12 mouse cellular contexts compared by ENCODE assay signal in genomic region chr16:31234808-31235456, GRCm38 (mm10). TPM values are rescaled to one million over a fixed set of nuclear protein-coding genes. Genes with fewer than 3 reads are reported as not detected.
A peak's percentile ranks its signal among the peaks of the same experiment; 100 is the strongest.
DNase-seq lines count a peak whose midpoint lies in the region; ATAC-seq and TF ChIP-seq lines count a peak whose summit lies in the region.
"Had no signal": no experiment of that assay in that cellular context is flagged by ENCODE, and none has a peak within 500 bp of the region (broad histone marks: within the 10 kb centered on the region; RNA-seq: fewer than 3 reads in every experiment).

No protein-coding gene starts in this region.

- DNase-seq in heart, postnatal 4 days, result no peak
- no peak for DNase-seq in neural tube, embryonic 11.5 days (ENCODE audit: low spot score)
- no peak for DNase-seq in neural tube, embryonic 10.5 days (ENCODE audit: extremely low spot score, low spot score)
- no peak for DNase-seq in stomach, postnatal 0 days (ENCODE audit: low spot score)
- DNase-seq in urinary bladder, postnatal 10 days (ENCODE audit: low spot score), result no peak
- no peak for DNase-seq in gastrocnemius, postnatal 36 days
- DNase-seq: cerebellum, adult 9-11 months; gastrocnemius, postnatal 14 days; lung, postnatal 4 days had no signal

- no peaks in the 10 kb centered on the region; the same call in 1 of the 2 replicates for H3K27me3 ChIP-seq in heart, embryonic 13.5 days (replicated peaks)
- no peaks in the 10 kb centered on the region for H3K27me3 ChIP-seq in neural tube, embryonic 11.5 days (ENCODE audit: control insufficient read depth, insufficient read depth, low read length)
- H3K27me3 ChIP-seq in limb, embryonic 13.5 days, result peaks cover 8% of the 10 kb centered on the region; the same call in 1 of the 2 replicates
- H3K27me3 ChIP-seq in stomach, postnatal 0 days (ENCODE audit: control insufficient read depth, insufficient read depth, low read length), result no peaks in the 10 kb centered on the region
- H3K27me3 ChIP-seq: forebrain, embryonic 12.5 days had no signal

- TF ChIP-seq EP300 in stomach, postnatal 0 days (optimal IDR thresholded peaks at IDR 0.05), result no peak

- H3K4me2 ChIP-seq in heart, embryonic 13.5 days, result peak overlapping the region; percentile 59; the same call in 1 of the 2 replicates
- no peak overlapping the region for H3K4me2 ChIP-seq in neural tube, embryonic 11.5 days (ENCODE audit: low read depth)
- H3K4me2 ChIP-seq in limb, embryonic 13.5 days (replicated peaks), result peak overlapping the region; percentile 50; the same call in 1 of the 2 replicates
- no peak overlapping the region for H3K4me2 ChIP-seq in stomach, postnatal 0 days (replicated peaks; ENCODE audit: low read depth)
- H3K4me2 ChIP-seq: forebrain, embryonic 12.5 days had no signal

- no peak overlapping the region for H3K4me3 ChIP-seq in heart, embryonic 13.5 days
- H3K4me3 ChIP-seq in neural tube, embryonic 11.5 days (ENCODE audit: low read depth, low read length), result no peak overlapping the region
- H3K4me3 ChIP-seq in limb, embryonic 13.5 days, result no peak overlapping the region
- no peak overlapping the region for H3K4me3 ChIP-seq in stomach, postnatal 0 days (ENCODE audit: low read depth, low read length)
- H3K4me3 ChIP-seq: forebrain, embryonic 12.5 days had no signal

- no peak overlapping the region for H3K9ac ChIP-seq in heart, embryonic 13.5 days
- H3K9ac ChIP-seq in neural tube, embryonic 11.5 days (ENCODE audit: low read length), result no peak overlapping the region
- no peak overlapping the region for H3K9ac ChIP-seq in limb, embryonic 13.5 days
- no peak overlapping the region for H3K9ac ChIP-seq in stomach, postnatal 0 days (ENCODE audit: low read length)
- H3K9ac ChIP-seq: forebrain, embryonic 12.5 days had no signal

- 73% methylated on average over 12 of the region's 12 CpGs for WGBS in heart, embryonic 13.5 days
- WGBS in neural tube, embryonic 11.5 days, result 71% methylated on average over 12 of the region's 12 CpGs
- WGBS in limb, embryonic 13.5 days, result 62% methylated on average over 12 of the region's 12 CpGs
- WGBS in stomach, postnatal 0 days, result 75% methylated on average over 12 of the region's 12 CpGs

- peaks cover 10% of the 10 kb centered on the region; the same call in 1 of the 2 replicates for H3K9me3 ChIP-seq in heart, embryonic 13.5 days
- no peaks in the 10 kb centered on the region for H3K9me3 ChIP-seq in neural tube, embryonic 11.5 days (ENCODE audit: control insufficient read depth, low read length)
- no peaks in the 10 kb centered on the region for H3K9me3 ChIP-seq in limb, embryonic 13.5 days
- no peaks in the 10 kb centered on the region for H3K9me3 ChIP-seq in stomach, postnatal 0 days (ENCODE audit: control insufficient read depth, low read length)
- H3K9me3 ChIP-seq: forebrain, embryonic 12.5 days had no signal

- TF ChIP-seq CTCF in stomach, postnatal 0 days (IDR thresholded peaks at IDR 0.05; ENCODE audit: low read depth), result no peak

- no peak overlapping the region for H3K27ac ChIP-seq in heart, embryonic 13.5 days (replicated peaks)
- 0 out of 2 replicates have a peak overlapping the region, but pooled peaks have one; percentile 27 for H3K27ac ChIP-seq in neural tube, embryonic 11.5 days (ENCODE audit: low read depth, low read length)
- H3K27ac ChIP-seq in limb, embryonic 13.5 days, result no peak overlapping the region
- H3K27ac ChIP-seq in stomach, postnatal 0 days (replicated peaks), result 0 out of 2 replicates have a peak overlapping the region, but pooled peaks have one; percentile 18
- H3K27ac ChIP-seq: forebrain, embryonic 12.5 days had no signal

- intact Hi-C loops in gastrocnemius, postnatal 36 days (cut with DNase I), result no loop called here

- no peaks in the 10 kb centered on the region for H3K36me3 ChIP-seq in heart, embryonic 13.5 days
- no peaks in the 10 kb centered on the region for H3K36me3 ChIP-seq in neural tube, embryonic 11.5 days (ENCODE audit: control insufficient read depth, insufficient read depth, low read length)
- H3K36me3 ChIP-seq in limb, embryonic 13.5 days, result no peaks in the 10 kb centered on the region
- H3K36me3 ChIP-seq in stomach, postnatal 0 days (ENCODE audit: control insufficient read depth, insufficient read depth, low read length), result no peaks in the 10 kb centered on the region
- H3K36me3 ChIP-seq: forebrain, embryonic 12.5 days had no signal

- ATAC-seq in heart, embryonic 13.5 days (ENCODE audit: extremely low read depth, insufficient number of reproducible peaks, low FRiP score, low TSS enrichment), result no peak
- no peak for ATAC-seq in neural tube, embryonic 11.5 days (ENCODE audit: insufficient read depth, low FRiP score, low TSS enrichment)
- ATAC-seq in limb, embryonic 13.5 days (ENCODE audit: low FRiP score, low read depth), result no peak
- no peak for ATAC-seq in stomach, postnatal 0 days (ENCODE audit: low FRiP score, low TSS enrichment)

- H3K4me1 ChIP-seq in heart, embryonic 13.5 days, result peaks cover 23% of the 10 kb centered on the region
- 0 out of 2 replicates have a peak, but pooled peaks cover 5% of the 10 kb centered on the region for H3K4me1 ChIP-seq in neural tube, embryonic 11.5 days (ENCODE audit: control insufficient read depth, insufficient read depth, low read length)
- H3K4me1 ChIP-seq in limb, embryonic 13.5 days, result peaks cover 33% of the 10 kb centered on the region
- H3K4me1 ChIP-seq in stomach, postnatal 0 days (replicated peaks; ENCODE audit: control insufficient read depth, insufficient read depth), result peaks cover 7% of the 10 kb centered on the region

RNA-seq across cellular contexts. Expression of gene Acap2, which starts 33.9 kb away (rescaled TPM):
- polyA plus RNA-seq in heart, embryonic 13.5 days (2015; fragmentation: Nextera tagmentation; extraction: Ambion mirVana), result 10.3 and 10.9 TPM in 2 replicates
- 10 to 100 TPM; 27.8 to 29.0 TPM for total RNA-seq in heart, postnatal 4 days (2021)
- 21.5 and 22.1 TPM in 2 replicates for polyA plus RNA-seq in neural tube, embryonic 11.5 days (2014; fragmentation: Nextera tagmentation; extraction: Ambion mirVana)
- 18.6 and 20.9 TPM in 2 replicates for polyA plus RNA-seq in limb, embryonic 13.5 days (2015; fragmentation: Nextera tagmentation; extraction: Ambion mirVana)
- polyA plus RNA-seq in stomach, postnatal 0 days (2015; fragmentation: Nextera tagmentation; extraction: Ambion mirVana), result 12.9 and 14.8 TPM in 2 replicates
- 10 to 100 TPM in 1 of 2 experiments, 1 to 10 TPM in 1; 9.0 to 10.0 TPM for total RNA-seq in gastrocnemius, postnatal 36 days (2021)

RNA-seq across cellular contexts. Expression of gene Ppp1r2, which starts 40.1 kb away (rescaled TPM):
- 92.6 and 93.3 TPM in 2 replicates for polyA plus RNA-seq in heart, embryonic 13.5 days (2015; fragmentation: Nextera tagmentation; extraction: Ambion mirVana)
- 100 to 1,000 TPM; 128 to 132 TPM for total RNA-seq in heart, postnatal 4 days (2021)
- 114 and 117 TPM in 2 replicates for polyA plus RNA-seq in neural tube, embryonic 11.5 days (2014; fragmentation: Nextera tagmentation; extraction: Ambion mirVana)
- 67.3 and 73.6 TPM in 2 replicates for polyA plus RNA-seq in limb, embryonic 13.5 days (2015; fragmentation: Nextera tagmentation; extraction: Ambion mirVana)
- 92.8 and 99.7 TPM in 2 replicates for polyA plus RNA-seq in stomach, postnatal 0 days (2015; fragmentation: Nextera tagmentation; extraction: Ambion mirVana)
- total RNA-seq in gastrocnemius, postnatal 36 days (2021), result 10 to 100 TPM; 68.7 to 77.1 TPM

Comparison
In these comparisons a context has a peak if more than half of its experiments do, and no peak if none do; other contexts are left out.
1. H3K27ac ChIP-seq: peak in neural tube, embryonic 11.5 days (single experiment) and stomach, postnatal 0 days (single experiment); none in heart, embryonic 13.5 days (single experiment) and limb, embryonic 13.5 days (single experiment).
2. H3K4me2 ChIP-seq: peak in heart, embryonic 13.5 days (single experiment) and limb, embryonic 13.5 days (single experiment); none in neural tube, embryonic 11.5 days (single experiment) and stomach, postnatal 0 days (single experiment).